Mouse (Mus musculus) intestine, embryonic 16.5 days (tissue): ENCODE measurements around the gene Steap4. TPM values are rescaled to one million over a fixed set of nuclear protein-coding genes. Genes with fewer than 3 reads are reported as not detected.
"Not testable (repeated sequence)": the region's sequence is repeated elsewhere in the genome, so short reads cannot be mapped to it uniquely, and the experiment has no call there.

ENCODE experiments used
- ATAC-seq: fragments of 200-750 bp; cut with Nextera tagmentation; 2 replicates; pipeline ENCODE4 v1.8.0; 2017; ENCODE audit warnings: moderate TSS enrichment, moderate library complexity
- H3K27ac ChIP-seq: fragments of 300-500 bp; sonication (generic); 2 replicates; pipeline ENCODE4 v1.5.1; 2014; ENCODE audit warnings: mild to moderate bottlenecking, low read length
- H3K27me3 ChIP-seq: fragments of 300-500 bp; sonication (generic); replicated peaks from 2 replicates; pipeline ENCODE4 v1.6.1; 2014; ENCODE audit warnings: low read length, control low read depth, mixed read lengths; ENCODE audit not compliant: control insufficient read depth, insufficient read depth
- H3K36me3 ChIP-seq: fragments of 300-500 bp; sonication (generic); 2 replicates; pipeline ENCODE4 v1.6.1; 2014; ENCODE audit warnings: low read length, control low read depth; ENCODE audit not compliant: control insufficient read depth, insufficient read depth
- H3K4me1 ChIP-seq: fragments of 300-500 bp; sonication (generic); 2 replicates; pipeline ENCODE4 v1.6.1; 2014; ENCODE audit warnings: low read length, control low read depth, mixed read lengths; ENCODE audit not compliant: control insufficient read depth, insufficient read depth
- H3K4me2 ChIP-seq: fragments of 300-500 bp; sonication (generic); 2 replicates; pipeline ENCODE4 v1.6.1; 2014; ENCODE audit warnings: low read depth, low read length, control low read depth
- H3K4me3 ChIP-seq: fragments of 300-500 bp; sonication (generic); 2 replicates; pipeline ENCODE4 v1.5.1; 2014; ENCODE audit warnings: mild to moderate bottlenecking, low read length
- H3K9ac ChIP-seq: fragments of 300-500 bp; sonication (generic); 2 replicates; pipeline ENCODE4 v1.6.1; 2014; ENCODE audit warnings: low read depth, low read length
- H3K9me3 ChIP-seq: fragments of 300-500 bp; sonication (generic); 2 replicates; pipeline ENCODE4 v1.6.1; 2016; ENCODE audit warnings: low read length, control low read depth; ENCODE audit not compliant: control insufficient read depth
- WGBS: fragments of 180-500 bp; shearing (Covaris S2); extraction: QIAGEN DNeasy Blood & Tissue Kit; methylation state at CpG from one replicate; pipeline ENCODE4 v1.1.7; 2014; 5-methylcytosine and 5-hydroxymethylcytosine counted together
- polyA plus RNA-seq: library from polyadenylated mRNA; unstranded; fragments of >200 nt; fragmentation: Nextera tagmentation; extraction: Ambion mirVana; gene quantifications from 2 replicates; pipeline ENCODE4 v1.2.1, GENCODE M21; 2015

Steap4 gene
- 1.8 and 2.2 TPM in 2 replicates for polyA plus RNA-seq

DNA sequence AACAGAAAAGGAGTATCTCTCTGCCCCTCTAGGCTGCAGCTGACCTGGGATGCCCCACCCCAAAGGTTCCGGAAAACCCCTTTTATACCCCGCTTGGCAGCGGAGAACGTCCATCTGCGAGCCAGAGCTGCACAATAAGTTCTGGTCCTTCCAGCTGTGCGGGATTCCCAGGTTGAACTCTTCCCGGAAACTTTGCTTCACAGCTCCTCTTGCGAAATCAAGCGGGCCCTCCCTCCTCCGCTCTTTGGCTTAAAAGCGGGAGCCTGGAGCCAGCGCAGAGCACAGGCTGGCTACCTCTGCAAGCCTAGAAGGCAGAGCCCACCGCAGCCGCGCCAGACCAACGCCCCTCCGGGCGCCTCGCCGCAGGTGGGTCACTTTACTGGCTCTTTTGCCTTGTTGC is at the start of gene Steap4:
Gene Steap4 (plus strand): TSS at position 282 of the 400 bp plus-strand sequence.
- peak; percentile 91 for ATAC-seq
- H3K9ac ChIP-seq, result peak within 1 kb of the TSS; percentile 43; the same call in 1 of the 2 replicates
- 4% methylated on average over 20 of the region's 20 CpGs for WGBS

DNA sequence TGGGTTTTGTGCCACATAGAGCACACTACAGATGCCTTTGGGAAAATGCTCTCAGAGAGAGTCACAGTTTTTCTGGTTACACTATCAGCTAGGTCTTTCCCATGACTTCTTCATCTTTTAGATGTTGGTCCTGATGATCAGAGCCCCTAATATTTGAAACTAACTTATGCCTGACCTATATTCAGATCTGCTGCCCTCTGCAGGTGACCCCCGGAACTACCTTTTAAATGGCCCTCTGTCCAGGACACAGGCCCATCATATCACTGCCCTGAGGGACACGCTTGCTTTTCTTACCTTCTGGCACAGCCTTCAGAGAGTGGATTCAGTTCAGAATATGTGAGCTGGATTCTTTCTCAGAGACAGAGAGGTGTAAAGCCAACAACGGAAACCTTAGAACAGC is 48.3 kb upstream of the Steap4 start:
- 76% methylated on average over 3 of the region's 3 CpGs for WGBS
- Histone ChIP-seq H3K9me3 (no peaks in the 10 kb centered on the region), H3K27me3 (no peaks in the 10 kb centered on the region), H3K27ac (no peak overlapping the region), H3K4me2 (no peak overlapping the region), H3K36me3 (no peaks in the 10 kb centered on the region), H3K4me1 (no peaks in the 10 kb centered on the region), H3K9ac (no peak overlapping the region), H3K4me3 (no peak overlapping the region)
- no peak for ATAC-seq

More for the DNA sequence above, at the start of gene Steap4:
- H3K36me3 ChIP-seq, result no peaks in the 10 kb centered on the region
- H3K4me3 ChIP-seq, result peak within 1 kb of the TSS; percentile 34
- no peaks in the 10 kb centered on the region for H3K27me3 ChIP-seq
- peaks cover 7% of the 10 kb centered on the region; the same call in 1 of the 2 replicates for H3K4me1 ChIP-seq
- H3K27ac ChIP-seq, result no peak within 1 kb of the TSS
- H3K4me2 ChIP-seq, result peak within 1 kb of the TSS; percentile 61
- no peaks in the 10 kb centered on the region for H3K9me3 ChIP-seq

DNA sequence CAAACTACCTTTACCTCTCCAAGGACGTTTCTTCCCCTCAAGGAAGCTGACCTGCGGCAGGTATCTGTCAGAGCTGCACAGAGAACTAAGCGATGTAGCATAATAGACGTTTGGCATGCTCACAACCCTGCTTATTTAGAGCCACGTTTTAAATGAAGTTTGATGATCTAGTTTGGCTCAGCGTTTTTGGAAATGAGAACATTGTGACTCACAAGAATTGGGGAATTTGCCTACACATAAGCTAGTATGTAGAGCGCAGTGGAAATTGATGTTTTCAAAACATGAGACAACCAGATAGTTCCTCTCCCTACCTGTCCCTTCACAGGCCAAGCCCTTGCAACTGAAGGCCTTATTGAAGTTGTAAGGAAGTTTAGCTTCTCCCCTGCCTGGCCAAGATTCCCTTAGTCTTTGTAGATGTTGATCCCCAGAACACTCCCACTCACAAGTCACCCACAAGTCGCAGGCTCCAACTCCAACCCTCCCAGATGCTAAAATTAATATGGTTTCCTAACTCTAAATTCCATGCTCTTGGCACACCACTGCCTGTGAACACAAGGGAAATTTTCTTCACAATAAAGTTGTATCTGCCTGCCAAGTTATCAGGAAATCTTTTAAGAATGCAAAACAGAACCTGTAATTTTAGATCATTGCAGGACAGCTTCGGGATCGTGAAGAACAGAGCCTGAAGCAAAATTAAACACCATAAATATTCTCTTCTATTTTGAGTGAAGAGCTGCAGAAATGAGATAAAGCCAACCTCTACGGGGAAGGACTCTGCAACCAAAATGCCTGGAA is 42.6 kb upstream of the Steap4 start:
- no peaks in the 10 kb centered on the region for H3K36me3 ChIP-seq
- no peak overlapping the region for H3K9ac ChIP-seq
- H3K9me3 ChIP-seq, result no peaks in the 10 kb centered on the region
- no peak overlapping the region for H3K27ac ChIP-seq
- no peaks in the 10 kb centered on the region for H3K27me3 ChIP-seq
- H3K4me1 ChIP-seq, result no peaks in the 10 kb centered on the region
- no peak for ATAC-seq
- 78% methylated on average over 11 of the region's 11 CpGs for WGBS
- no peak overlapping the region for H3K4me2 ChIP-seq
- no peak overlapping the region for H3K4me3 ChIP-seq

DNA sequence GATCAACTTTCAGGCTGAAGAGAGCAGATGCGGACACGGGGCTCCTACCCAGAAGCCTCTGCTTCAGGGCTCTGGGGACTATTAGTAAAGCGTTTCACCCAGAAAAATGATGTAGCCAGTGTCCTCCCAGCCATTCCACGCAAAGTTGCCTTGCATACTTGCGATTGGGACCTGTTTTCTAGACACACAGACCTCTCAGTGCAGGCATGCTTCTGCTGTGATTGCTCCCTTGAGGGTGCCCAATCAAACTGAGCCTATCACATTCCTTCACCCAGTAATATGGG is 42.0 kb upstream of the Steap4 start:
- H3K4me2 ChIP-seq, result no peak overlapping the region
- no peaks in the 10 kb centered on the region for H3K27me3 ChIP-seq
- no peak for ATAC-seq
- no peaks in the 10 kb centered on the region for H3K9me3 ChIP-seq
- H3K9ac ChIP-seq, result no peak overlapping the region
- WGBS, result 82% methylated on average over 5 of the region's 5 CpGs
- no peak overlapping the region for H3K4me3 ChIP-seq
- no peak overlapping the region for H3K27ac ChIP-seq
- H3K36me3 ChIP-seq, result no peaks in the 10 kb centered on the region
- H3K4me1 ChIP-seq, result no peaks in the 10 kb centered on the region

DNA sequence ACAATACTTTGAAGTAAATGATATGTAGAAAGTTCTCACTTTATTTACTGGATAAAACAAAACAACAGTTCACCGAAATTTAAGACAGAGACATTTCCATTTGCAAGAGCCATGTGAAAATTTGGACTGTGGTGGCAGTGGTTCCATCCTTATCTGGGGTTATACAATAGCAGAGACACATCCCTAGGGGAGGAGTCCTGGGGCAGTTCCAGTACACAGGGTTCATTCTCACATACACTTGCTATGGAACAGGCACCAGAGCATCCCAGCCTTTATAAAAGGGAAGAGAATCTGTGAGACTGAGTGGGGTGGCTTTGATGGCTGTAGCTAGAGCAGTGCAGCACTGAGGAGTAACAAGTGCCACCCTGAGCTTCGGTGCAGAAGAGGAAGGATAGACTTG is 40.6 kb upstream of the Steap4 start:
- H3K4me1 ChIP-seq, result no peaks in the 10 kb centered on the region
- no peak overlapping the region for H3K4me2 ChIP-seq
- no peak overlapping the region for H3K9ac ChIP-seq
- 89% methylated on average over 2 of the region's 2 CpGs for WGBS
- H3K9me3 ChIP-seq, result no peaks in the 10 kb centered on the region
- no peak overlapping the region for H3K4me3 ChIP-seq
- no peaks in the 10 kb centered on the region for H3K36me3 ChIP-seq
- no peaks in the 10 kb centered on the region for H3K27me3 ChIP-seq
- no peak for ATAC-seq
- no peak overlapping the region for H3K27ac ChIP-seq

DNA sequence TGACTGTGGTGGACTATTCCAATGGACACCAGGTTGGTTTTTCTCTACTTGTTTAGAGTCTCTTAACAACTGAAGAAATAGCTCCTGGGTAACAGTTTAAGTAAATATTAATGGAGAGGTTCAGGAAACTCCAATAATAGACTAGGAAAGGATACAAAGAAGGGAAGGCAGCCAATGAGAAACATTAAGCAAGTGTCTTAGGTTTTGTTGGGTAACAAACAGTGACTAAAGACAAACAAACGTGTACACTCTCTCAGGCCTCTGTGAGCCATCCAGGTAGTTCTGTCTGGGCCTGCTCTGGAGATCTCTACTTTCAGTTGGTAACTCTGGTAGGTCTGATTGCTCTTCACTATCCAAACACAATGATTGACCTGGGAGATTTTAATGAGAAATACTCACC is 37.5 kb upstream of the Steap4 start:
- no peak overlapping the region for H3K9ac ChIP-seq
- H3K9me3 ChIP-seq, result no peaks in the 10 kb centered on the region
- no peak overlapping the region for H3K4me2 ChIP-seq
- no peaks in the 10 kb centered on the region for H3K36me3 ChIP-seq
- H3K4me1 ChIP-seq, result no peaks in the 10 kb centered on the region
- H3K4me3 ChIP-seq, result no peak overlapping the region
- ATAC-seq, result no peak
- H3K27me3 ChIP-seq, result no peaks in the 10 kb centered on the region
- H3K27ac ChIP-seq, result no peak overlapping the region
- 86% methylated on average over 1 of the region's 1 CpGs for WGBS

DNA sequence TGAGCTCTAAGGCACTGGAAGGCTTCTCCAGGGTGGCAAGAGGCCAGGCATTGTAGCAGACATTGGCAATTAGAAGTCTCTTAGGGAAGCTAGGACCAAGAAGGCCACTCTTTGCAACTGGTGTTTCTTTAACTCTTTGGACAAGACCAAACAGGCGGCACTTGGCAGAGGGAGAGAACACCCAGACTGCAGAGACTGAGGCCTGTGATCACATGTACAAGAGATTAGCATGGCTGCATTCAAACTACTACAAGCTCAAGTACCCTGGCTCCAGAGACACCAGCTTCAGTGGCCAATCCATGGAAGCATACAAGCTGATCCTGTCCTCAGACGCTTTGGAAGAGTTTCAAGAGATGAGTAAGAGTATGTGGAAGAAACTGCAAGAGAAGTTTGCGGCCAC is 36.6 kb upstream of the Steap4 start:
- Histone ChIP-seq H3K9me3 (no peaks in the 10 kb centered on the region), H3K4me2 (no peak overlapping the region), H3K4me1 (no peaks in the 10 kb centered on the region), H3K4me3 (no peak overlapping the region), H3K27me3 (no peaks in the 10 kb centered on the region), H3K27ac (no peak overlapping the region), H3K36me3 (no peaks in the 10 kb centered on the region), H3K9ac (no peak overlapping the region)
- 89% methylated on average over 3 of the region's 3 CpGs for WGBS
- no peak for ATAC-seq

DNA sequence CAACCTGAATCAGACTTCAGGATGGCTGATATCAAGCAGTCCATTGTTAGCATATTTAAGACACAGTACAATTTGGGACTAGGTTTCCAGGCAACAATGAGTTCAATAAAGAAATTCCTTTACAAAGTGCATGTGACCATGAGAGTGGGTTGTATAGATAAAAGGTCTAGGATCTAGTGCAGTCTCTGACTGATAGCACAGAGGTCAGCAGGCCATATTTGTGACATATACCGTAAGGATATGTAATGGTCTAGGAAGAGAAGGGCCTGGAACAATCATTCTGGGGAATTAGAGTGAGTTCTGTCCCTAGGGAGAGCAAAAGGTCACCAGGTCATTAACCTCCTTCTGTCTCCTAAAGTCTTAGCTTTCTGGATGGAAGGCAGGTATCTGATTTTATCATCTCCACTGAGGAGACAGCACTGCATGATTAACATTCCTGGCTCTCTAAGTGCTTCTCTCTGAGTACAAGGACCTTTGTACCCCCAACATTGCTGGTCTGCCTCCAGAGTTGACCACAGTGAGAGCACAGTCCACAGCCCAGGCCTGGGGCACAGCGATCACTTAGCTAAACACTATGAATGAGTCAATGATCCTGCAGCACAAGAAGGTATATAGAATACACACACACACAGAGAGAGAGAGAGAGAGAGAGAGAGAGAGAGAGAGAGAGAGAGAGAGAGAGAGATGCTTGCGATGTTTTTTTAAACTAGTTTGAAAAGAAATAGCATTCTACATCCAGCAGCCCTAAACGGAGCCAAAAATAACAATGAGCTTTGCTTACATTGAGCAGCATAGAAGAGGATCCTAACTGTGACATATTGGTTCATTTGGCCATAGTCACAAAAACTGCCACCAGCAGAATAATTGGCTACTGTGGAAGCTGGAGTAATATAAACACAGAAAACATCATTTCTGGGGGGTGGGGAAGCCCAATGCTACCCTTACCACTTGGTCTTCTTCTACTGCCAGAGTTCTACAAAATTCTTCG is 27.7 kb upstream of the Steap4 start:
- H3K4me3 ChIP-seq, result no peak overlapping the region
- peak overlapping the region; percentile 63 for H3K27ac ChIP-seq
- no peak overlapping the region for H3K9ac ChIP-seq
- no peaks in the 10 kb centered on the region for H3K36me3 ChIP-seq
- no peak overlapping the region for H3K4me2 ChIP-seq
- peak; percentile 90 for ATAC-seq
- WGBS, result 47% methylated on average over 5 of the region's 5 CpGs
- peaks cover 12% of the 10 kb centered on the region; the same call in 1 of the 2 replicates for H3K4me1 ChIP-seq
- H3K9me3 ChIP-seq, result no peaks in the 10 kb centered on the region
- no peaks in the 10 kb centered on the region for H3K27me3 ChIP-seq

DNA sequence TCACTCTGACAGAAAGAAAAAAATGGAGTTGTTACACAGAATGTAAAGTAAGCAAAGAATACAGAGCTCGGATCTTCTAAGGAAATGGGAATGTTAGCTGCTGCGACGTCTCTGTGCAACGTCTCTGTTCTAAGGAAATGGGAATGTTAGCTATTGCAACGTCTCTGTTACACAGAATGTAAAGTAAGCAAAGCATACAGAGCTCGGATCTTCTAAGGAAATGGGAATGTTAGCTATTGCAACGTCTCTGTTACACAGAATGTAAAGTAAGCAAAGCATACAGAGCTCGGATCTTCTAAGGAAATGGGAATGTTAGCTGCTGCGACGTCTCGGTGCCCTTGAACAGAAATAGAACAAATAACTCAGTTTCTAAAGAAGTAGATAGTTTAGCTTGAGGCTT is 26.8 kb upstream of the Steap4 start:
- not testable (repeated sequence) for H3K9ac ChIP-seq, H3K36me3 ChIP-seq, H3K9me3 ChIP-seq, H3K4me3 ChIP-seq, H3K27me3 ChIP-seq, H3K4me2 ChIP-seq
- Histone ChIP-seq H3K4me1 (peaks cover 12% of the 10 kb centered on the region; the same call in 1 of the 2 replicates), H3K27ac (peak overlapping the region; percentile 63; the same call in 1 of the 2 replicates)
- 41% methylated on average over 11 of the region's 11 CpGs for whole genome bisulfite sequencing
- peak; percentile 50; the same call in 1 of the 2 replicates for ATAC-seq
